Mouse (Mus musculus) liver (tissue): ENCODE data around the gene Ppp2r5a.
A peak's percentile ranks its signal among the peaks of the same experiment; 100 is the strongest.

Source experiments
- DNase-seq: peaks from one replicate; pipeline ENCODE4 v3.0.0-alpha.2; 2020; ENCODE audit warnings: mixed read lengths

Gene Ppp2r5a

DNA sequence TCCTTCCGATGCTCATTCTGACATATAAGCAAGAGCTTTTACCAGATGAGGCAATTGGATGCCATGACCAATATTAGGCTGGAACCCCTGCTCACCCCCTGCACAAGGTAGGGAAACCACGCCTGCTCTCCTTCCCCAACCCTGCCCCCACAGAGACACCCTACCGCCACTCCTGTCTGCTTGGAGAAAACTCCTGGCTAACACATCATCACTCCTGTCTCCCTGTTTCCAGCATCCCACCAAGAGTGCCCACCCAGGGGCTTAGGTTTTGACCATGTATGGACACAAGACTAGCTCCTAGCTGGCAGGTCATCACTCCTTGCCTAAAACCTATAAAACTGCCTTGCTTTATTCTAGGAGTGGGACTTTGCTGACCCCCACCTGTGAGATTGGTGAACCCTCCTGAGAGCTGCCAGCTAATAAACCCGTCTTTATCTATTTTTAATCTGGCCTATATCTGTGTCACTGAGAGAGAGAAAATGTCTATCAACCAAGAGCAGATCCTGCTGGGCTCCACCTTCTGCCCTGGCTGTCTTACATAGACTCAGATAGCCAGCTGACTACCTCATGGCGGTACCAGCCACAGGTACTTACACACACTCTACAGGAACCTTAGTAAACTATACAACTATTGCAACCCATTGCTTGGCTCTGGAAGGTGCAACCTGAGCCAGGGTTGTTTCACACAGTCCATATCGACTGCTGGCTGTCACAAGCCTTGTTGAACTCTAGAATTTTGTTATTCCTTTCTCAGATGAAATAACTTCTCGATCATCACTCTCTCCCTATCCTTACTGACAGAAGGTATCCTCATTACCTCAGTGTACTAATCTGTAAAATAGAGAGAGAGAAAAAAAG is 78.1 kb downstream of the Ppp2r5a start:
- peak; percentile 68 for DNase-seq

DNA sequence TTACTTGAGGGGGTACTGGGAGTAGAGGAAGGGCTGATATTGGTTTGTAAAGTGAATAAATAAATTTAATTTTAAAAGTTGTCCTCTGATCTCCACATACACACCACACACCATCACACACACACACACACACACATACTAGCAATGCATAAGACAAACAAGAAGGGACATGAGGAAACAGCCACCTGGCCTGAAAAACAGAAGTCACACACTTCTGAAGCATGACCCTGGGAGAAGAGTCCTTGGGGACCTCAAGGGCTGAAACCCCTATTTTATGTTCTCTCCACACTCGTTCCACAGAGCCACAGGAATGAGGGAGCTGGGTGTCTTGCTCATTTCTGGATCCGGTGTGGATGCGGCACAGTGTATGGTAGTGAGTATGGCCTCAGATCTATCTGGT is 79.7 kb downstream of the Ppp2r5a start:
- no peak for DNase-seq

- no peak for DNase-seq
Observed at GRCm38 (mm10) chr1:191318686-191319085, 84.4 kb downstream of the Ppp2r5a start.

- peak; percentile 92 for DNase-seq
Observed at GRCm38 (mm10) chr1:191317591-191318196, 85.4 kb downstream of the Ppp2r5a start, which contains the start of gene Nenf. Gene Nenf (minus strand): TSS chr1:191318194.

DNA sequence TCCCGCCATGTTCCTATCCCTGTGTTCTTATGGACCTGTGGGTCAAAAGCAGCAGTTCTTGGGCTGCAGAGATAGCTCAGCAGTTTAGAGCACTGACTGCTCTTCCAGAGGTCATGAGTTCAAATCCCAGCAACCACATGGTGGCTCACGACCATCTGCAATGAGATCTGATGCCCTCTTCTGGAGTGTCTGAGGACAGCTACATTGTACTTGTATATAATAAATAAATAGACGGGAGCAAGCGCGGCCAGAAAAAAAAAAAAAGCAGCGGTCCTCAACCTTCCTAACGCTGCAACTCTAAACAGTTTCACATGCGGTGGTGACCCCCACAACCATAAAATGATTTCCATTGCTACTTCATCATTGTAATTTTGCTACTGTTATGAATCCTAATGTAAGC is 86.3 kb downstream of the Ppp2r5a start:
- DNase-seq, result no peak

DNA sequence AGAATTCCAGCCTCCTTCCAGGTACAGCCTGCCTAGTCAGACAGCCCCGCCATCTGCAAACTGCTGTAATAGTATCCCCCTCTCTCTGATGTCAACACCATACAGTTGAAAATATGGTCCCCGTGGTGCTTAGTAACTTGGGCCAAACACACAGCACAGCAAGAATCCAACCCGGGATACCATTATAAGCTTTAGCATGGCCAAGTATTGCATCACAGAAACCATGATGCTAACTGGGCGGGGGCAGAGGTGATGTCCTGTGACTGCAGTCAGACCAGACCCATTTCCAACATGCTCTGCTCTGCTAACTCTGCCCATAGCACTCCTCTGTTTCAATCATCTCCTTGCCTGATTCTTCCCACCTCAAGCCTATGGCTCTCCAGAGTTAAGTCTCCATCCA is 89.1 kb downstream of the Ppp2r5a start:
- DNase-seq, result no peak

- no peak for DNase-seq
Observed at GRCm38 (mm10) chr1:191313158-191313557, 89.9 kb downstream of the Ppp2r5a start.

GRCm38 (mm10) chr1:191312513-191312941 is 90.5 kb downstream of the Ppp2r5a start:
- peak; percentile 85 for DNase-seq

DNA sequence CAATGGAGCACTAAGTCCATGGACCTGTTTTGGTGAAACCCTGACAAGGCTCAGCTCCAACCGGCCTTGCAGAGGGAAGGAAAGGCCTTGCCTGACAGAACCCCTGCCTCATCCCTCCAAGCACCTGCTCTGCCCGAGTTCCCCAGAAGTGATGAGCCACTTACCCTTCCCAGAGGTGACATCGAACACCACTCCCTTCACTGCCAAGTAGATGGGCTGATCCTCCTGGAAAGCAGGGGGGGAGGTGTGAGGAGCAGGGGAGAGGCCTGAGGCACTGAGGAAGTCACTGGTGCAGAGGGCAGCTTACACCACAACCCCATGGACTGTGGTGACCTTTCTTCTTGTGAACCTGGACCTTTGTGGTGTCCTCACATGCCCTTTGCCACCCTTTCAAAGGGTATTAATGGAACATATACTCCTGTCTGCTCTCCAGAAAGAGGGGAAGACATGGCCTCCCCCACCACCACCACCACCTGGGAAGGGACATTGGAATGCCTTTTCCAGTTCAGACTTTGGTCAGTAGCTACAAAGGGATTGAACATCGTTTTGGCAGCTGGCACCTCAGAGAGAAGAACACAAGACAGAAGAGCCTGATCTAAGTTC is 91.7 kb downstream of the Ppp2r5a start:
- DNase-seq, result no peak

DNA sequence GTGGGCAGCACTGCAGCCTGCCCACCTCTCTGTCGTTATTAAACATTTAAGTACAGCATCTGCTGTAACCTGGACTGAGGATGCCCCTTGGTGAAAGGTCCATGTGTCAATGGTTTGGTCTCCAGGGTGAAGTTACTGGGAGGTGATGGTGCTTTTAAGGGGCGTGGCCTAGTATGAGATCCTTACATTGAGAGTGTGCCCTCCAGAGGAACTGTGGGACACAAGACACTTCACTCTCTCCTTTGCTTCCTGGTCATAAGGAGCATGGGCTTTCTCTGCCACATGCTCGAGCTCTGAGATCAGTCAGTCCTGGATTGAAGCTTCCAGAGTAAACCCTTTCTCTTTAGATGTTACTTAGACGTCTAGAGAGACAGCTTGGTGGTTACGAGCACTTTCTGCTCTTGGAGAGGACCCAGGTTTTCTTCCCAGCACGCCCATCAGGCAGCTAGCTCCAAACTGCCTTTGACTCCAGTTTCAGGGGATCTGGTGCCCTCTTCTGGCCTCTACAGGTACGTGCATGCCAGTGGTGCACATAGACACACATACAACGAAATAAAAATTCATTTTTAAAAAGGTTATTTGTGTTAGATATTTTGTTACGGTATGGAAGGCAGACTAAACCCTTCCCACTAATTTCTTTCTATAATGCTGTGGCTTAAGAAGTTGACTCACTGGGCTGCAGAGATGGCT is 95.2 kb downstream of the Ppp2r5a start:
- no peak for DNase-seq

DNA sequence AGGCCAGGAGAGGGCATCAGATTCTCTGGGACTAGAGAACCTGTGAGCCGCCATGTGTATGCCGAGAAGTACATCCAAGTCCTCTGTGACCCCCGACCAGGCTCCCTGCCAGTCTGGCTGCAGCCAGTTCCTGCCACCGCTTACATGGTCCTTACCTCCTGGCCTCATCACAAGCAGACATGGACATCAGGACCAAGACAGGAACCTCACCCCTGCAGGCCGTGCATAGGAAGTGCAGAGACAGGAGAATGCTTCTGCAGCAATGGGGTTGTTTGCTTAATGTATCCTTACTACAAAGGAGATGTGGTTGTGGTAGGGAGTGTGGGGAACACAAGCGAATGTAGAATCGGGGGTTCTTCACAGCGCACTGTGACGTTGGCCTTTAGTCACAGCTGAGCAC is 96.8 kb downstream of the Ppp2r5a start:
- DNase-seq, result no peak

DNA sequence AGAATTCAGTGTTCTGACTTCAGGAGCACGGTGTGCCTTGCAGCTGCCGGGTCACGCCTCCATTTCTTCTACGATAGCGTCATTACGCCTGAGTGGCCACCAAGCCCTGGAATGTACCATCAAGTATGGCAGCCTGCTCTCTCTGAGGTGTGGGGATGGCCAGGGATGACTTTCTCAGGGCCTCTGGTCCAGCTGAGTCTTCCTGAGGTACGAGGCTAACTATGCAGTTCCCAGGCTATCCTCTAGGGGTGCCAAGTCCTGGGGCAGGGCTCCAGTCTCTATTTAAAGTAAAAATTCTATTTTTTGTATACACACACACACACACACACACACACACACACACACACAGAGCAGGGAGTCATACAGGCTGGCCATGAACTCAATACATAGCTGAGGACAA is 97.5 kb downstream of the Ppp2r5a start:
- no peak for DNase-seq

- no peak for DNase-seq
Observed at GRCm38 (mm10) chr1:191304216-191304615, 98.9 kb downstream of the Ppp2r5a start.

- no peak for DNase-seq
Observed at GRCm38 (mm10) chr1:191303736-191304135, 99.3 kb downstream of the Ppp2r5a start.
